Comparison of ENCODE assay signal across 8 mouse cellular contexts in the genomic region with DNA sequence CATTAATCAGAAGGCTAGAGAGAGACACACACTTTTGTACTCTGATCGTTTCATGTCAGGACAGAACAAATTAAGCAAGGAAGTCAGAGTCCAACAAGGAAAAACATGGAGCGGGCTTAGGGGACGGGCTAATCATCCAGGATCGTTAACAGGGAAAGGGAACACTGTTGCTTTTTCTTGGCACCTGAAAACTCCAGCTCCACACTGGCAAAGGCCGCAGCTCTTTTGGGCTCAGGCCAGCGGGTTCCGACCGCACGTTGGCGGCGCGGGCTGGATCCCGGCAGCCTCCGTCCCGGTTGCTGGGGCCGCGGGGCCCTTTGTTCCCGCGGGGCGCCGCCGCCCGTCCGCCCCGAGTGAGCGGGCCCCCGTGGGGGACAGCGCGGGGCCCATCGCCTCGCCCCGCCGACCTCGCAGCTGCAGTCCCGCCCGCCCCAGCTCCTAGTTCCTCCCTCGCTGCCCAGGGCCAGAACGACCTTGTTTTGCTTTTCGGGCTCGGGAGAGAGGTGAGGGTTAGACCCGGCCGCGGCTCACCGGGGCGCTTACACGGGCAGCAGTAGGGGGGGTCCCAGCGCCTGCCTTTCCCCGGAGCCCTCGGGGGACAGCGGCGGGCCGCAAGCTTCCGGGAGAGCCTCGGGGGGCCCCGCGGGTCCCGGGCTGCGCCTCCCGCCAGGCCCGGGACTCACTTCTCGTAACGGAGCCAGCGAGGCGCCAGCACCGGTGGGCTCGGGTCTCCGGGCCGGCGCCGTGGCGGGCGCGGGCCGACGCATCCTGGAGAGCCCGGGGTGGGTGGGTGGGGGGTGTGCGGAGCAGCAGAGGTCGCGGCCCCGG. TPM values are rescaled to one million over a fixed set of nuclear protein-coding genes. Genes with fewer than 3 reads are reported as not detected.
DNase-seq lines count a peak whose midpoint lies in the region; ATAC-seq and TF ChIP-seq lines count a peak whose summit lies in the region.

TSS of gene N4bp2 (plus strand) at position 434 of the 828 bp plus-strand sequence.

- peak; percentile 27 for ATAC-seq in heart, embryonic 15.5 days (replicated peaks; ENCODE audit: insufficient number of reproducible peaks, insufficient read depth, low FRiP score, low read depth)
- peak; percentile 45 for ATAC-seq in liver, embryonic 14.5 days (ENCODE audit: insufficient read depth)
- ATAC-seq in stomach, postnatal 0 days (ENCODE audit: low FRiP score, low TSS enrichment) = peak; percentile 41

- TF ChIP-seq CTCF in liver, embryonic 14.5 days (IDR thresholded peaks at IDR 0.05; ENCODE audit: low read depth) = no peak
- no peak for TF ChIP-seq CTCF in stomach, postnatal 0 days (IDR thresholded peaks at IDR 0.05; ENCODE audit: low read depth)

- peak; percentile 63 for DNase-seq in CD4-positive helper T cell, adult 2 months (ENCODE audit: low read depth, low spot score)
- DNase-seq in c-Kit-negative CD71-positive TER-119-positive erythroid progenitor cells, embryonic 14.5 days (ENCODE audit: low read depth, low spot score) = peak; percentile 50
- peak; percentile 78 for DNase-seq in forebrain, embryonic 10.5 days (ENCODE audit: extremely low spot score, low spot score)
- DNase-seq in kidney, postnatal 14 days = peak; percentile 87
- DNase-seq in liver, embryonic 14.5 days (ENCODE audit: low read depth in 3 of 3, low spot score in 3 of 3) = peak; percentile 50 to 57 (median 51)
- DNase-seq in neural tube, embryonic 10.5 days (ENCODE audit: extremely low spot score, low spot score) = peak; percentile 87
- DNase-seq in stomach, postnatal 0 days (ENCODE audit: low spot score) = peak; percentile 75

- H3K4me3 ChIP-seq in forebrain, embryonic 10.5 days = peak within 1 kb of the TSS; percentile 96
- H3K4me3 ChIP-seq in heart, embryonic 15.5 days = peak within 1 kb of the TSS; percentile 97
- H3K4me3 ChIP-seq in liver, embryonic 14.5 days (ENCODE audit: insufficient read depth in 1 of 2, low read depth in 2 of 2, low read length in 2 of 2) = peak within 1 kb of the TSS; percentile 69 to 99
- peak within 1 kb of the TSS; percentile 82 for H3K4me3 ChIP-seq in stomach, postnatal 0 days (ENCODE audit: low read depth, low read length)

- peak within 1 kb of the TSS; percentile 100 for H3K9ac ChIP-seq in heart, embryonic 15.5 days
- H3K9ac ChIP-seq in liver, embryonic 14.5 days (replicated peaks) = peak within 1 kb of the TSS; percentile 100
- H3K9ac ChIP-seq in stomach, postnatal 0 days (ENCODE audit: low read length) = peak within 1 kb of the TSS; percentile 96

- H3K4me2 ChIP-seq in heart, embryonic 15.5 days = peak within 1 kb of the TSS; percentile 83
- H3K4me2 ChIP-seq in liver, embryonic 14.5 days (ENCODE audit: low read depth) = peak within 1 kb of the TSS; percentile 96
- H3K4me2 ChIP-seq in stomach, postnatal 0 days (replicated peaks; ENCODE audit: low read depth) = peak within 1 kb of the TSS; percentile 68

- peaks cover 18% of the 10 kb centered on the region for H3K36me3 ChIP-seq in forebrain, embryonic 10.5 days (replicated peaks)
- no peaks in the 10 kb centered on the region for H3K36me3 ChIP-seq in heart, embryonic 15.5 days
- no peaks in the 10 kb centered on the region; the same call in 1 of the 2 replicates for H3K36me3 ChIP-seq in liver, embryonic 14.5 days (replicated peaks; ENCODE audit: control insufficient read depth, insufficient read depth, low read depth)
- no peaks in the 10 kb centered on the region for H3K36me3 ChIP-seq in stomach, postnatal 0 days (ENCODE audit: control insufficient read depth, insufficient read depth, low read length)

- under 1% methylated on average over 79 of the region's 80 CpGs for WGBS in forebrain, embryonic 10.5 days
- under 1% methylated on average over 68 of the region's 80 CpGs for WGBS in heart, embryonic 15.5 days
- under 1% methylated on average over 77 of the region's 80 CpGs for WGBS in liver, embryonic 14.5 days (ENCODE audit: insufficient replicate concordance)
- under 1% methylated on average over 46 of the region's 80 CpGs for WGBS in stomach, postnatal 0 days

- no peaks in the 10 kb centered on the region for H3K9me3 ChIP-seq in forebrain, embryonic 10.5 days
- H3K9me3 ChIP-seq in heart, embryonic 15.5 days (replicated peaks) = no peaks in the 10 kb centered on the region
- no peaks in the 10 kb centered on the region for H3K9me3 ChIP-seq in liver, embryonic 14.5 days (ENCODE audit: control insufficient read depth, low read length)
- no peaks in the 10 kb centered on the region for H3K9me3 ChIP-seq in stomach, postnatal 0 days (ENCODE audit: control insufficient read depth, low read length)

- H3K27ac ChIP-seq in forebrain, embryonic 10.5 days = peak within 1 kb of the TSS; percentile 100
- H3K27ac ChIP-seq in heart, embryonic 15.5 days = peak within 1 kb of the TSS; percentile 100
- H3K27ac ChIP-seq in liver, embryonic 14.5 days = peak within 1 kb of the TSS; percentile 97
- peak within 1 kb of the TSS; percentile 100 for H3K27ac ChIP-seq in stomach, postnatal 0 days (replicated peaks)

- peaks cover 28% of the 10 kb centered on the region for H3K4me1 ChIP-seq in forebrain, embryonic 10.5 days
- peaks cover 24% of the 10 kb centered on the region for H3K4me1 ChIP-seq in heart, embryonic 15.5 days (replicated peaks)
- peaks cover 18 to 20% of the 10 kb centered on the region in 2 experiments for H3K4me1 ChIP-seq in liver, embryonic 14.5 days (replicated peaks; ENCODE audit: control insufficient read depth in 2 of 2, insufficient read depth in 2 of 2, low read length in 1 of 2)
- no peaks in the 10 kb centered on the region for H3K4me1 ChIP-seq in stomach, postnatal 0 days (replicated peaks; ENCODE audit: control insufficient read depth, insufficient read depth)

- TF ChIP-seq EP300 in liver, embryonic 14.5 days (IDR thresholded peaks at IDR 0.05; ENCODE audit: low read depth) = 0 out of 2 replicates have a peak, but pooled peaks have one; percentile 5
- no peak for TF ChIP-seq EP300 in stomach, postnatal 0 days (optimal IDR thresholded peaks at IDR 0.05)

- H3K27me3 ChIP-seq in forebrain, embryonic 10.5 days (ENCODE audit: poor library complexity, severe bottlenecking) = no peaks in the 10 kb centered on the region
- no peaks in the 10 kb centered on the region for H3K27me3 ChIP-seq in heart, embryonic 15.5 days
- H3K27me3 ChIP-seq in liver, embryonic 14.5 days (ENCODE audit: control insufficient read depth, insufficient read depth, low read length) = no peaks in the 10 kb centered on the region
- H3K27me3 ChIP-seq in stomach, postnatal 0 days (ENCODE audit: control insufficient read depth, insufficient read depth, low read length) = no peaks in the 10 kb centered on the region

RNA-seq across cellular contexts. Expression of gene N4bp2, which starts in this region (rescaled TPM):
- polyA plus RNA-seq in forebrain, embryonic 10.5 days (2016; fragmentation: Nextera tagmentation; extraction: Ambion mirVana) = 34.7 and 36.4 TPM in 2 replicates
- 12.9 and 13.5 TPM in 2 replicates for polyA plus RNA-seq in heart, embryonic 15.5 days (2015; fragmentation: Nextera tagmentation; extraction: Ambion mirVana)
- polyA plus RNA-seq in liver, embryonic 14.5 days (2012; rRNA removed) = 4.2 and 6.5 TPM in 2 replicates
- 12.2 and 12.4 TPM in 2 replicates for polyA plus RNA-seq in liver, embryonic 14.5 days (2014; fragmentation: Nextera tagmentation; extraction: Ambion mirVana)
- 5.7 and 6.0 TPM in 2 replicates for polyA plus RNA-seq in stomach, postnatal 0 days (2015; fragmentation: Nextera tagmentation; extraction: Ambion mirVana)

Comparison
In these comparisons a context has a peak if more than half of its experiments do, and no peak if none do; other contexts are left out.
1. Peak in every context shown above with its lines: DNase-seq, ATAC-seq, H3K4me3 ChIP-seq and H3K27ac ChIP-seq.